Mouse (Mus musculus) stomach, embryonic 15.5 days (tissue): ENCODE data around the gene Cer1. TPM values are rescaled to one million over a fixed set of nuclear protein-coding genes. Genes with fewer than 3 reads are reported as not detected.

ENCODE experiments used
- ATAC-seq: fragments of 200-750 bp; cut with Nextera tagmentation; 2 replicates; pipeline ENCODE4 v1.8.0; 2017; ENCODE audit warnings: low read depth, moderate number of reproducible peaks, moderate TSS enrichment; ENCODE audit not compliant: insufficient read depth, low FRiP score
- H3K27ac ChIP-seq: fragments of 300-500 bp; sonication (generic); 2 replicates; pipeline ENCODE4 v1.5.1; 2015; ENCODE audit warnings: mild to moderate bottlenecking, inconsistent platforms
- H3K27me3 ChIP-seq: fragments of 300-500 bp; sonication (generic); replicated peaks from 2 replicates; pipeline ENCODE4 v1.6.1; 2015; ENCODE audit warnings: inconsistent platforms
- H3K36me3 ChIP-seq: fragments of 300-500 bp; sonication (generic); 2 replicates; pipeline ENCODE4 v1.6.1; 2015; ENCODE audit warnings: inconsistent platforms
- H3K4me1 ChIP-seq: fragments of 300-500 bp; sonication (generic); 2 replicates; pipeline ENCODE4 v1.6.1; 2015; ENCODE audit warnings: inconsistent platforms
- H3K4me2 ChIP-seq: fragments of 300-500 bp; sonication (generic); 2 replicates; pipeline ENCODE4 v1.6.1; 2015; ENCODE audit warnings: mild to moderate bottlenecking, inconsistent platforms
- H3K4me3 ChIP-seq: fragments of 300-500 bp; sonication (generic); replicated peaks from 2 replicates; pipeline ENCODE4 v1.5.1; 2015; ENCODE audit warnings: inconsistent platforms
- H3K9ac ChIP-seq: fragments of 300-500 bp; sonication (generic); 2 replicates; pipeline ENCODE4 v1.6.1; 2015; ENCODE audit warnings: inconsistent platforms
- H3K9me3 ChIP-seq: fragments of 300-500 bp; sonication (generic); 2 replicates; pipeline ENCODE4 v1.6.1; 2016; ENCODE audit warnings: inconsistent platforms
- WGBS: fragments of 180-500 bp; shearing (Covaris S2); methylation state at CpG from one replicate; pipeline ENCODE4 v1.1.7; 2015; 5-methylcytosine and 5-hydroxymethylcytosine counted together
- polyA plus RNA-seq: library from polyadenylated mRNA; unstranded; fragments of >200 nt; fragmentation: Nextera tagmentation; extraction: Ambion mirVana; gene quantifications from 2 replicates; pipeline ENCODE4 v1.2.1, GENCODE M21; 2015

Gene Cer1
- polyA plus RNA-seq, 1 experiment from 2014 or later: 0.14 TPM

DNA sequence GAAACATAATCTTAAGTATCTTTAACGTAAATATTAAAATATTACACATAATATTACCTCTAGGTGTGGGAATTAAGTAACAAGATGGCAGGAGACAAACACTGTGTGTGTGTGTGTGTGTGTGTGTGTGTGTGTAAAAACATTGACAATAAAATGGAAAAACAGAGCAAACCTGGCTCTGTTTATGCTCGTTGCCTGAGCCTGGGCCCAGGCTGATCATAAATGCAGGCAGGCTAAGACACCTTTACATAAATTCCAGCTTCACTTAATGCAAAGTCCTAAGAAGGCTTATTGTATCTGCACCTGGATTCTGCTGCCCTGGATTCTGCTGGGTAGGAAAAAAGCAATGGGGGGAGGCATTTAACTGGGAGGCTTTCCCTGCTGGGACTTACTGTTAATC is 6.6 kb upstream of the Cer1 start:
- H3K27me3 ChIP-seq: no peaks in the 10 kb centered on the region
- no peaks in the 10 kb centered on the region for H3K4me1 ChIP-seq
- no peak overlapping the region for H3K9ac ChIP-seq
- 60% methylated on average over 2 of the region's 2 CpGs for WGBS
- H3K4me3 ChIP-seq: no peak overlapping the region
- H3K4me2 ChIP-seq: no peak overlapping the region
- peak overlapping the region; percentile 27; the same call in 1 of the 2 replicates for H3K27ac ChIP-seq
- H3K36me3 ChIP-seq: no peaks in the 10 kb centered on the region
- H3K9me3 ChIP-seq: no peaks in the 10 kb centered on the region
- no peak for ATAC-seq

DNA sequence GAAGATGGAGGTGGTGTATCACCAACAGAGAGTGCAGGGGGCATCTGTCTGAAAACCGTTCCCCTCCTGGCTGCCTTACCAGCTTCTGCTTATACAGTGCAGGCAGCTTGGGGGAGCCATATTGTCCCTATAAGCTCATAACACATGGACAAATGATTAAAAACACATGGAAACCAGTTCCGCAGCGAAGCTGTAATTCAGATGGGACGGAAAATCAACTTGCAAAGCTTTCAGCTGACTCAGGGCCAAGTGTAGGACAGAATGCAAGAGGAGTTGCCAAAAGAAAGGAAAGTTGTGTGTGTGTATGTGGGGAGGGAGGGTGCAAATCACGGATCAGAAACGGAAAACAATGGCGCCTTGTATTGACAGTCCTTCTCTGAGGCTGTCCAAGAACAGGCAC is 6.1 kb upstream of the Cer1 start:
- Histone ChIP-seq H3K4me2 (no peak overlapping the region), H3K27ac (peak overlapping the region; percentile 82), H3K27me3 (no peaks in the 10 kb centered on the region), H3K9me3 (no peaks in the 10 kb centered on the region), H3K4me1 (no peaks in the 10 kb centered on the region), H3K4me3 (no peak overlapping the region), H3K36me3 (no peaks in the 10 kb centered on the region), H3K9ac (no peak overlapping the region)
- ATAC-seq: peak; percentile 65; the same call in 1 of the 2 replicates
- 35% methylated on average over 7 of the region's 7 CpGs for WGBS

- no peak overlapping the region for H3K4me2 ChIP-seq
- H3K36me3 ChIP-seq: no peaks in the 10 kb centered on the region
- H3K4me1 ChIP-seq: no peaks in the 10 kb centered on the region
- H3K9ac ChIP-seq: no peak overlapping the region
- peak overlapping the region; percentile 82 for H3K27ac ChIP-seq
- H3K9me3 ChIP-seq: no peaks in the 10 kb centered on the region
- WGBS: 56% methylated on average over 4 of the region's 4 CpGs
- peak; percentile 14; the same call in 1 of the 2 replicates for ATAC-seq
- H3K4me3 ChIP-seq: no peak overlapping the region
- H3K27me3 ChIP-seq: no peaks in the 10 kb centered on the region
Measured at GRCm38 (mm10) chr4:82890585-82890984, 5.6 kb upstream of the Cer1 start.

DNA sequence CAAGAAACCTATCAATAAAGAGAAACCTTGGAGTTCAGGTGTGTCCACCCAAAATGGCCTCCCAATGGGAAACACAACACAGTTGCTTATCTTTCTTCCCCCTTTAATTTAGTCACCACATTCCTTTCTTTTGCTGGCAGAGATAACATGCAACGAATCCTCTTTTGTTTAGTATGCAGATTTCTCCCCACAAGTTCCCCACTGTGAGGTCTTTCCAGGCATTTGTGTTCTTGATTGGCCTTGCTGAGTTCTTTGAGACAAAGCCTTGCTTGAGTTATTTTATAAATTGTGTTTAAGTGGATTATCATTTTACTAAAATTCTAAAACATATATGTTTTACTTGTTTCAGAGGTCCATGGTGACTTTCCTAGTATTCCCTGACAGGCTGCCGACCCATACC is 1.2 kb upstream of the Cer1 start:
- H3K27ac ChIP-seq: no peak overlapping the region
- no peak for ATAC-seq
- no peaks in the 10 kb centered on the region for H3K27me3 ChIP-seq
- H3K4me3 ChIP-seq: no peak overlapping the region
- 0 out of 2 replicates have a peak, but pooled peaks cover 5% of the 10 kb centered on the region for H3K4me1 ChIP-seq
- H3K9me3 ChIP-seq: no peaks in the 10 kb centered on the region
- 55% methylated on average over 2 of the region's 2 CpGs for WGBS
- no peak overlapping the region for H3K4me2 ChIP-seq
- no peak overlapping the region for H3K9ac ChIP-seq
- H3K36me3 ChIP-seq: no peaks in the 10 kb centered on the region

DNA sequence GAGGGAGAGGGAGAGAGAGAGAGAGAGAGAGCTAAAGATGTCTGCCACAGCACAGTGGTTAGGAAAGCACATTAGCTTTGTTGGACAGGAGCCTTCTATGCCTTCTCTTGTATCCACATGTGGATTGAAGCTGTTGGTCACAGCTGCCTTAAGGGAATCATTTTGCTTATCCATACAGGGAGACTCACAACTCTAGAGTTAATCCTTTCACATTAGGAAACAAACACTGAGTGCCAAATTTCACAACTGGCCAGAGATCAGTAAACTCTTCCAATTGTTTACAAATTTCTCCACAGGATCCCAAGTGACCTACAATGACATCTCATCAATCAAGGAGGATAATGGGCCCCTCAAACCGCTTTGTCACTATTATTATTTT is 576 bp upstream of the Cer1 start:
- H3K27ac ChIP-seq: no peak overlapping the region
- H3K27me3 ChIP-seq: no peaks in the 10 kb centered on the region
- 0 out of 2 replicates have a peak, but pooled peaks cover 5% of the 10 kb centered on the region for H3K4me1 ChIP-seq
- ATAC-seq: no peak
- H3K4me3 ChIP-seq: no peak overlapping the region
- 18% methylated on average over 1 of the region's 1 CpGs for WGBS
- no peaks in the 10 kb centered on the region for H3K9me3 ChIP-seq
- no peak overlapping the region for H3K9ac ChIP-seq
- no peak overlapping the region for H3K4me2 ChIP-seq
- H3K36me3 ChIP-seq: no peaks in the 10 kb centered on the region

DNA sequence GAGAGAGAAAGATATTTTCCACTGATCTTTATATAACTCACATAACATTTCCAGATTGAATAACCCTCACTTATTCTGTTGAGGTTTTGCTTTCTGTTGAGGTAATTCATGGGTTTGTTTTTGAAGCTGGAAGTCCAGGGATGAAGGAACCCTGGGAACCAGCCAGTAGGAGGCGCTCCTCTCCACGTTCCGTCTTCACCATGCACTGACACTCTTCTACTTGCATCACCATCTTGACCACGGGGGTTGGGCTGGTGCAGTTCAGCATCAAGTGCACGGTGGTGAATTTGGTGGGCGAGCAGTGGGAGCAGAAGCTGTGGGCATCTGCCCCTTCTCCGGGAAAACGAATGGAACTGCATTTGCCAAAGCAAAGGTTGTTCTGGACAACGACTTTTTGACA is 2.4 kb downstream of the Cer1 start:
- WGBS: 77% methylated on average over 9 of the region's 9 CpGs
- Histone ChIP-seq H3K27ac (no peak overlapping the region), H3K4me1 (0 out of 2 replicates have a peak, but pooled peaks cover 5% of the 10 kb centered on the region), H3K27me3 (no peaks in the 10 kb centered on the region), H3K4me3 (no peak overlapping the region), H3K36me3 (no peaks in the 10 kb centered on the region), H3K4me2 (no peak overlapping the region), H3K9ac (no peak overlapping the region), H3K9me3 (no peaks in the 10 kb centered on the region)
- ATAC-seq: no peak

- Histone ChIP-seq H3K36me3 (no peaks in the 10 kb centered on the region), H3K4me1 (0 out of 2 replicates have a peak, but pooled peaks cover 5% of the 10 kb centered on the region), H3K27me3 (no peaks in the 10 kb centered on the region), H3K4me3 (no peak overlapping the region), H3K27ac (no peak overlapping the region), H3K9ac (no peak overlapping the region), H3K9me3 (no peaks in the 10 kb centered on the region), H3K4me2 (no peak overlapping the region)
- 61% methylated on average over 3 of the region's 3 CpGs for WGBS
- ATAC-seq: no peak
Measured at GRCm38 (mm10) chr4:82881366-82881765, 3.6 kb downstream of the Cer1 start.

DNA sequence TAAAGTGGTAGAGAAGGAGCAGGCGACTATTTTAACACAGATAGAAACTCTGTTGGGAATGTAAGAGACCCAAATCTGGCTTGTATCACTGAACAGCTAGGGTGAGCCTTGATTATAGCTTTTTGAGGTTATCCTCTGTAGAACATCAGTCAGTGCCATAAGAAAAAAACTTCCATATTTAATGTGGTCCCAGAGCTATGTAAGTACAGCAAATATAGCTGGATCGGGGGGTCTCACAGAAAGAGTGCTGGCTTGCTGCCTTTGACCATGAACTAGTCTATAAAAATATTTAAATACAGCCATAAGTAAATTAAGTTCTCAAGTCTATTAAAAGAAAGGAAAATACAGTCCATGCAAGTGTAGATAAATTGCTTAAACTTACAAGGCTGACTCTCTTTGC is 4.7 kb downstream of the Cer1 start:
- Histone ChIP-seq H3K36me3 (no peaks in the 10 kb centered on the region), H3K4me1 (0 out of 2 replicates have a peak, but pooled peaks cover 5% of the 10 kb centered on the region), H3K27me3 (no peaks in the 10 kb centered on the region), H3K9ac (no peak overlapping the region), H3K4me3 (no peak overlapping the region), H3K4me2 (no peak overlapping the region), H3K27ac (no peak overlapping the region; the same call in 1 of the 2 replicates), H3K9me3 (no peaks in the 10 kb centered on the region)
- ATAC-seq: no peak
- 61% methylated on average over 2 of the region's 2 CpGs for WGBS

GRCm38 (mm10) chr4:82879152-82879551 is 5.8 kb downstream of the Cer1 start:
- no peak for ATAC-seq
- H3K4me3 ChIP-seq: no peak overlapping the region
- no peaks in the 10 kb centered on the region for H3K27me3 ChIP-seq
- WGBS: 63% methylated on average over 6 of the region's 6 CpGs
- no peak overlapping the region for H3K4me2 ChIP-seq
- no peaks in the 10 kb centered on the region for H3K36me3 ChIP-seq
- no peak overlapping the region for H3K27ac ChIP-seq
- H3K4me1 ChIP-seq: no peaks in the 10 kb centered on the region
- H3K9me3 ChIP-seq: no peaks in the 10 kb centered on the region
- no peak overlapping the region for H3K9ac ChIP-seq

DNA sequence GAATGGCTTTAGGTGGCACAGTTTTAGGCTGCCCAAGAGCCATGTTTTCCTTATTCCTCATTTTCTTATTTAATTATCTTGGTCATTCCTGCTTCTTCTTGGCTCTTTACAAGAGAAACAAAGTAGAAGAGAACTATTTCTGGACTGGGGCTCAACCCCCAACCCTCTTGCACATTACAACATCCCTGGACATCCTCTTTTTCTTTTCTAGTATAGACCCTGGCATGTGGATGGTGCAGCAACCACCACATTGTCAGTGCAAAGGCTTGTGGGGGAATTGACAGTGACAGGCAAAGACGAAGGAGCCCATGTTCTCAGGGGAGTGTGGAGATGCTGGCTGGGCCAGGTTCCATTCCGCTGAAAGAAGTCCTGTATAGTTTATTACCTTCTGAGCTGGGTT is 8.3 kb downstream of the Cer1 start:
- Histone ChIP-seq H3K4me2 (no peak overlapping the region), H3K27ac (no peak overlapping the region), H3K4me3 (no peak overlapping the region), H3K9me3 (no peaks in the 10 kb centered on the region), H3K36me3 (no peaks in the 10 kb centered on the region), H3K27me3 (no peaks in the 10 kb centered on the region), H3K4me1 (no peaks in the 10 kb centered on the region), H3K9ac (no peak overlapping the region)
- ATAC-seq: no peak
- 78% methylated on average over 2 of the region's 2 CpGs for WGBS

DNA sequence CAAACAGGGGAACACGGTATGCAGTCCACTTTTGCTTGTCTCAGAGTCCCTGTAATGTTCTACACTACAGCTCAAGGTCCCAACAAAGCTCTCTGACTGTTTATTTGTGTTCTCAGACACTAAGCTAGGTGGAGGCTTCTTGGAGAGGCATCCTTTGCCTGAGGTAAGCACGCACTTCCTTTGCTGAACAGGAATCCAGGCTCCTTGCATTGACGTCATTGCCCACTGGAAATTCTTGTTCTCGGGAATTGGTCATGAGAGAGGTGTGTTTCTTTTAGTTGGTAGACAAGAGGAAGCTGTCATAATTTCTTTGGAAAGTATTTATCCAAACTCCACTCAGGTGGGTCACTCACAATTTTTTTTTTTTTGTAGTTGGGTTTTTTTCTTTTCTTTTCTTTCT is 9.4 kb downstream of the Cer1 start:
- H3K27me3 ChIP-seq: no peaks in the 10 kb centered on the region
- H3K4me3 ChIP-seq: no peak overlapping the region
- no peak overlapping the region for H3K9ac ChIP-seq
- ATAC-seq: no peak
- H3K36me3 ChIP-seq: no peaks in the 10 kb centered on the region
- WGBS: 67% methylated on average over 4 of the region's 4 CpGs
- H3K9me3 ChIP-seq: no peaks in the 10 kb centered on the region
- no peak overlapping the region for H3K27ac ChIP-seq
- H3K4me2 ChIP-seq: no peak overlapping the region
- H3K4me1 ChIP-seq: no peaks in the 10 kb centered on the region

- Histone ChIP-seq H3K27me3 (no peaks in the 10 kb centered on the region), H3K27ac (no peak overlapping the region), H3K9me3 (no peaks in the 10 kb centered on the region), H3K4me1 (no peaks in the 10 kb centered on the region), H3K4me3 (no peak overlapping the region), H3K9ac (no peak overlapping the region), H3K4me2 (no peak overlapping the region), H3K36me3 (no peaks in the 10 kb centered on the region)
- WGBS: 66% methylated on average over 4 of the region's 4 CpGs
- ATAC-seq: no peak
Measured at GRCm38 (mm10) chr4:82874791-82875190, 10.2 kb downstream of the Cer1 start.

DNA sequence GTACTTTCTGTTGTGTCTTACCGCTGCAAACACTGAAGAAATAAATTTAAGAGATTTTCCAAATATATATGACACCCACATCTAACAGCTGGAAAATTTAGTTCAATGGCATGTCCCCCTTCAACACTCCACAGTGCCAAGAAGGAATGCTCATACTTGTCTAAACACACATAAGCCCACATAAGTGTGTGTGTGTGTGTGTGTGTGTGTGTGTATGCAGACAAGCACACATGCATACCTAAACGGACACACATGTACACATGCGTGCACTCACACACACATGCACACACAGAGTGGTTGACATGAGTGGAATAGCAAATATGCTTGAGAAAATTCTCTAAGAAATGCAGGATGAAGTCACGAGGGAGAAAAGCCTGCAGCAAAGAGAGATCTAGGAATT is 12.4 kb downstream of the Cer1 start:
- Histone ChIP-seq H3K4me2 (no peak overlapping the region), H3K36me3 (no peaks in the 10 kb centered on the region), H3K4me1 (no peaks in the 10 kb centered on the region), H3K27me3 (no peaks in the 10 kb centered on the region), H3K9ac (no peak overlapping the region), H3K27ac (peak overlapping the region; percentile 52; the same call in 1 of the 2 replicates), H3K9me3 (no peaks in the 10 kb centered on the region), H3K4me3 (no peak overlapping the region)
- no peak for ATAC-seq
- 46% methylated on average over 4 of the region's 4 CpGs for WGBS
